Mouse (Mus musculus): ENCODE results near the gene Tldc1. TPM values are rescaled to one million over a fixed set of nuclear protein-coding genes. Genes with fewer than 3 reads are reported as not detected.
A peak's percentile ranks its signal among the peaks of the same experiment; 100 is the strongest.

Tldc1 gene
- polyA plus RNA-seq, 1 experiment from 2014 or later: 11.1 TPM

DNA sequence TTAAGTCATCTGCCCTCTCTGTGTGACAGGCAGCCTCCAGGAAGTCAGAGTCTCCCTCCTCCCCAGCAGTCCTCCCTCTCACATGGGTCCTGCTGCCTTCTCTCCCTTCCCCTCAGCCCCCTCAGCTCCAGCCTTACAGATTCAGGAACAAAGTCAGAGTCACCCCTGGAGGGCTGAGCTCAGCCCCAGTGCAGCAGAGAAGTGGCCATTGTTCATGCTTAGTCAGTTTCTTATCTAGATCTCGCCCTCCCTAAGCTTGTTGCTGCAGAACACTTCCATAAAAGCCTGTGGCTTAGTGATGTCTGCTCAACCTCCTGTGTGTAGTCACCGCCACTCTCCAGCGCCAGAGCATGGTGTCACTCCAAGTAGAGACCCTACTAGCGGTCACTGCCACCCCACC lies 33.6 kb downstream of the Tldc1 start:
- Histone ChIP-seq H3K9me3 (ENCODE audit: control insufficient read depth, low read length) (no peaks in the 10 kb centered on the region), H3K27me3 (replicated peaks; ENCODE audit: control insufficient read depth, insufficient read depth, low read length) (no peaks in the 10 kb centered on the region), H3K36me3 (ENCODE audit: control insufficient read depth, insufficient read depth, low read length) (no peaks in the 10 kb centered on the region), H3K4me1 (replicated peaks; ENCODE audit: control insufficient read depth, insufficient read depth, low read length) (no peaks in the 10 kb centered on the region; the same call in 1 of the 2 replicates), H3K4me3 (ENCODE audit: low read depth, low read length) (no peak overlapping the region), H3K4me2 (ENCODE audit: low read length) (no peak overlapping the region), H3K9ac (ENCODE audit: low read length) (no peak overlapping the region), H3K27ac (ENCODE audit: low read depth) (no peak overlapping the region)
- DNase-seq (ENCODE audit: low spot score): no peak
- 82% methylated on average over 4 of the region's 4 CpGs for WGBS
- ATAC-seq (replicated peaks; ENCODE audit: low FRiP score, low TSS enrichment, low read depth): no peak

DNA sequence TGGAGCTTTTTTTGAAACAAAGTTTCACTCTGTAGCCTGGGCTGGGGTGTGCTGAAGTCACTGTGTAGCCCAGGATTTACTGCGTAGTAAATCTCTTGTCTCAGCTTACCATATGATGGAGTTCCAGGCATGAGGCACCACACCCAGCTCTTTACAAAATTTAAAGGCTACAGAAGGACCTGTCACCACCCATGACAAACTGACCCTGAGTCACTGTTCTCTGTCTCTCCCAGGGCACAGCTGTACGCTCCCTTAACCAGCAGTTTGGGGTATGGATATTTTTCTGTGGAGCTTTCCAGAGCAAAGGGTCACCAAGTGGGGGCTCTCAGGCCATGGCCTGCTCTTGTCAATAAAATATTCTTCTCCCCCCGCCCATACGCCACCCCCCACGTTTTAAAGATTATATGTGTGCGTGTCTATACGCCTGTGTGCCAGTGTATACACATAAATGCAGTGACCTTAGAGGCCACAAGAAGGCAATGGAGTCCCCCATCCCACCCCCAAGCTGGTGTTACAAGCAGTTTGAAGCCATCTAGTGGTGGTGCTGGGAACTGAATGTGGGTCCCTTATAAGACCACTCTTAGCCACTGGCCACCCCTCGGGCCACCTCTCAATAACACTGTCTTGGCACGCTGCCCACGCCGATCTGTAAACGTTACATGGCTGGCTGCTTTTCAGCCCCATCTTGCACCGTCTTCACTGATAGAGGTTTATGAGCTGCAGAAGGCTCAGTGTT lies 34.8 kb downstream of the Tldc1 start:
- no peak overlapping the region for H3K27ac ChIP-seq (ENCODE audit: low read depth)
- no peaks in the 10 kb centered on the region for H3K36me3 ChIP-seq (ENCODE audit: control insufficient read depth, insufficient read depth, low read length)
- WGBS: 48% methylated on average over 13 of the region's 13 CpGs

GRCm38 (mm10) chr8:119742409-119742808 lies 35.8 kb downstream of the Tldc1 start:
- no peaks in the 10 kb centered on the region; the same call in 1 of the 2 replicates for H3K4me1 ChIP-seq (replicated peaks; ENCODE audit: control insufficient read depth, insufficient read depth, low read length)
- no peak overlapping the region for H3K4me2 ChIP-seq (ENCODE audit: low read length)
- H3K27me3 ChIP-seq (replicated peaks; ENCODE audit: control insufficient read depth, insufficient read depth, low read length): no peaks in the 10 kb centered on the region
- H3K36me3 ChIP-seq (ENCODE audit: control insufficient read depth, insufficient read depth, low read length): no peaks in the 10 kb centered on the region
- no peak overlapping the region for H3K9ac ChIP-seq (ENCODE audit: low read length)
- H3K9me3 ChIP-seq (ENCODE audit: control insufficient read depth, low read length): no peaks in the 10 kb centered on the region
- no peak overlapping the region for H3K27ac ChIP-seq (ENCODE audit: low read depth)
- DNase-seq (ENCODE audit: low spot score) (no peak), ATAC-seq (replicated peaks; ENCODE audit: low FRiP score, low TSS enrichment, low read depth) (no peak)
- 89% methylated on average over 7 of the region's 7 CpGs for WGBS
- no peak overlapping the region for H3K4me3 ChIP-seq (ENCODE audit: low read depth, low read length)

More for the DNA sequence above, 34.8 kb downstream of the Tldc1 start:
- Histone ChIP-seq H3K9ac (ENCODE audit: low read length) (no peak overlapping the region), H3K4me3 (ENCODE audit: low read depth, low read length) (no peak overlapping the region), H3K9me3 (ENCODE audit: control insufficient read depth, low read length) (no peaks in the 10 kb centered on the region), H3K4me2 (ENCODE audit: low read length) (no peak overlapping the region), H3K27me3 (replicated peaks; ENCODE audit: control insufficient read depth, insufficient read depth, low read length) (no peaks in the 10 kb centered on the region), H3K4me1 (replicated peaks; ENCODE audit: control insufficient read depth, insufficient read depth, low read length) (no peaks in the 10 kb centered on the region; the same call in 1 of the 2 replicates)
- DNase-seq (ENCODE audit: low spot score): peak; percentile 70
- 0 out of 2 replicates have a peak, but pooled peaks have one; percentile 7 for ATAC-seq (replicated peaks; ENCODE audit: low FRiP score, low TSS enrichment, low read depth)

GRCm38 (mm10) chr8:119740634-119741033 lies 37.6 kb downstream of the Tldc1 start:
- H3K9ac ChIP-seq (ENCODE audit: low read length): no peak overlapping the region
- 39% methylated on average over 4 of the region's 4 CpGs for WGBS
- no peak overlapping the region for H3K4me2 ChIP-seq (ENCODE audit: low read length)
- H3K4me3 ChIP-seq (ENCODE audit: low read depth, low read length): no peak overlapping the region
- H3K36me3 ChIP-seq (ENCODE audit: control insufficient read depth, insufficient read depth, low read length): no peaks in the 10 kb centered on the region
- H3K27me3 ChIP-seq (replicated peaks; ENCODE audit: control insufficient read depth, insufficient read depth, low read length): no peaks in the 10 kb centered on the region
- H3K4me1 ChIP-seq (replicated peaks; ENCODE audit: control insufficient read depth, insufficient read depth, low read length): no peaks in the 10 kb centered on the region; the same call in 1 of the 2 replicates
- no peaks in the 10 kb centered on the region for H3K9me3 ChIP-seq (ENCODE audit: control insufficient read depth, low read length)
- no peak for DNase-seq (ENCODE audit: low spot score)
- peak; percentile 79 for ATAC-seq (replicated peaks; ENCODE audit: low FRiP score, low TSS enrichment, low read depth)
- H3K27ac ChIP-seq (ENCODE audit: low read depth): 0 out of 2 replicates have a peak overlapping the region, but pooled peaks have one; percentile 34

DNA sequence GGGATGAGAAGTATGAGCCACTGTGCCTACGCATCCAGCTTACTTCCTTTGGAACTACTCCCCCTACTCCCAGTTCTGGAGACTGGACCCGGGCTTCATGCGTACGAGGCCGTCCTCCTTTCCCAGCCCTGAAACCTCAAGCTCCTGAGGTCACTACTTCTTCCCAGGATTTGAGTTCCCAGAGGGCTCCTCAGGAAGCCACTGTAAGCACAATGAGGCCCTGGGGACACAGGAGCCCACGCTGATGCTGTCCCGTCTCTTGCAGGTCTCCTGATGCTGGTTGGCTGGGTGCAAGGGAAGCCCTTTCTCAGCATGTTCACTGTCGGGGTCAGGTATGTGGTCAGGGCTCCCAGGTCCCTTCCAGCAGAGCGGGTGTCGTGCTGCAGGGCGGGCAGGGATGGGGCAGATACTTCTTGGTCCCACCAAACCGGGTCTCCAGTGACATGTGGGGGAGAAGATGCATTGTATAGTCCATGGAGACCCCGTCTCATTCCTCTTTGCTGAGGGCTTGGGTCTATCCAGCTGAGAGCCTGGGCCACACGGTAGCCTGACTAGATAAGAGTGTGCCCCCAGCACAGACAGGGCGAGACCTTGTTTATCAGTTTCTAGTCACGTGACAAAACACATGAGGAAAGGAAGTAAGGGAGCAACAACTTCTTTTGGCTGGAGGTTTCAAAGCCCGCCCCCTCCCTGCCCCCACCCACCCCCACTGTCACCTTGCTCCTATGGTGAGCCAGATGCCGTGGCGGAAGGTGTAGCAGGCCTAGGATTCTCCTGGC lies 39.9 kb downstream of the Tldc1 start:
- 71% methylated on average over 19 of the region's 19 CpGs for WGBS
- Histone ChIP-seq H3K36me3 (ENCODE audit: control insufficient read depth, insufficient read depth, low read length) (no peaks in the 10 kb centered on the region), H3K9ac (ENCODE audit: low read length) (no peak overlapping the region), H3K27me3 (replicated peaks; ENCODE audit: control insufficient read depth, insufficient read depth, low read length) (no peaks in the 10 kb centered on the region), H3K4me3 (ENCODE audit: low read depth, low read length) (no peak overlapping the region), H3K4me2 (ENCODE audit: low read length) (no peak overlapping the region), H3K4me1 (replicated peaks; ENCODE audit: control insufficient read depth, insufficient read depth, low read length) (no peaks in the 10 kb centered on the region), H3K9me3 (ENCODE audit: control insufficient read depth, low read length) (no peaks in the 10 kb centered on the region), H3K27ac (ENCODE audit: low read depth) (no peak overlapping the region)
- DNase-seq (ENCODE audit: low spot score) (no peak), ATAC-seq (replicated peaks; ENCODE audit: low FRiP score, low TSS enrichment, low read depth) (no peak)

- DNase-seq (ENCODE audit: low spot score) (no peak), ATAC-seq (replicated peaks; ENCODE audit: low FRiP score, low TSS enrichment, low read depth) (no peak)
- H3K4me3 ChIP-seq (ENCODE audit: low read depth, low read length): no peak overlapping the region
- no peaks in the 10 kb centered on the region for H3K4me1 ChIP-seq (replicated peaks; ENCODE audit: control insufficient read depth, insufficient read depth, low read length)
- H3K9ac ChIP-seq (ENCODE audit: low read length): no peak overlapping the region
- WGBS: 71% methylated on average over 11 of the region's 11 CpGs
- H3K4me2 ChIP-seq (ENCODE audit: low read length): no peak overlapping the region
- no peaks in the 10 kb centered on the region for H3K36me3 ChIP-seq (ENCODE audit: control insufficient read depth, insufficient read depth, low read length)
- no peaks in the 10 kb centered on the region for H3K27me3 ChIP-seq (replicated peaks; ENCODE audit: control insufficient read depth, insufficient read depth, low read length)
- H3K27ac ChIP-seq (ENCODE audit: low read depth): no peak overlapping the region
- no peaks in the 10 kb centered on the region for H3K9me3 ChIP-seq (ENCODE audit: control insufficient read depth, low read length)
Measured at GRCm38 (mm10) chr8:119737093-119737900, 40.9 kb downstream of the Tldc1 start.

- H3K9me3 ChIP-seq (ENCODE audit: control insufficient read depth, low read length): no peaks in the 10 kb centered on the region
- H3K4me2 ChIP-seq (ENCODE audit: low read length): no peak overlapping the region
- ATAC-seq (replicated peaks; ENCODE audit: low FRiP score, low TSS enrichment, low read depth) (no peak), DNase-seq (ENCODE audit: low spot score) (no peak)
- H3K4me1 ChIP-seq (replicated peaks; ENCODE audit: control insufficient read depth, insufficient read depth, low read length): no peaks in the 10 kb centered on the region
- no peak overlapping the region for H3K9ac ChIP-seq (ENCODE audit: low read length)
- H3K27me3 ChIP-seq (replicated peaks; ENCODE audit: control insufficient read depth, insufficient read depth, low read length): no peaks in the 10 kb centered on the region
- H3K36me3 ChIP-seq (ENCODE audit: control insufficient read depth, insufficient read depth, low read length): no peaks in the 10 kb centered on the region
- WGBS: 91% methylated on average over 10 of the region's 10 CpGs
- no peak overlapping the region for H3K27ac ChIP-seq (ENCODE audit: low read depth)
- H3K4me3 ChIP-seq (ENCODE audit: low read depth, low read length): no peak overlapping the region
Measured at GRCm38 (mm10) chr8:119736348-119736917, 41.8 kb downstream of the Tldc1 start.

- ATAC-seq (replicated peaks; ENCODE audit: low FRiP score, low TSS enrichment, low read depth) (no peak), DNase-seq (ENCODE audit: low spot score) (no peak)
- Histone ChIP-seq H3K4me3 (ENCODE audit: low read depth, low read length) (no peak overlapping the region), H3K27me3 (replicated peaks; ENCODE audit: control insufficient read depth, insufficient read depth, low read length) (no peaks in the 10 kb centered on the region), H3K9me3 (ENCODE audit: control insufficient read depth, low read length) (no peaks in the 10 kb centered on the region), H3K4me2 (ENCODE audit: low read length) (no peak overlapping the region), H3K36me3 (ENCODE audit: control insufficient read depth, insufficient read depth, low read length) (no peaks in the 10 kb centered on the region), H3K27ac (ENCODE audit: low read depth) (no peak overlapping the region), H3K9ac (ENCODE audit: low read length) (no peak overlapping the region), H3K4me1 (replicated peaks; ENCODE audit: control insufficient read depth, insufficient read depth, low read length) (no peaks in the 10 kb centered on the region)
- 75% methylated on average over 13 of the region's 13 CpGs for WGBS
Measured at GRCm38 (mm10) chr8:119732072-119732471, 46.1 kb downstream of the Tldc1 start.

Measured in intestine, embryonic 14.5 days (tissue).